Mouse (Mus musculus) right cerebral cortex, postnatal 4 days (tissue): Measurements from ENCODE around the gene Sgta.

Experiments used
- DNase-seq: peaks from one replicate; pipeline ENCODE4 v3.0.0-alpha.2; 2022

Sgta gene

GRCm38 (mm10) chr10:81018326-81018725, 41.7 kb downstream of the Sgta start:
- peak; percentile 69 for DNase-seq

DNA sequence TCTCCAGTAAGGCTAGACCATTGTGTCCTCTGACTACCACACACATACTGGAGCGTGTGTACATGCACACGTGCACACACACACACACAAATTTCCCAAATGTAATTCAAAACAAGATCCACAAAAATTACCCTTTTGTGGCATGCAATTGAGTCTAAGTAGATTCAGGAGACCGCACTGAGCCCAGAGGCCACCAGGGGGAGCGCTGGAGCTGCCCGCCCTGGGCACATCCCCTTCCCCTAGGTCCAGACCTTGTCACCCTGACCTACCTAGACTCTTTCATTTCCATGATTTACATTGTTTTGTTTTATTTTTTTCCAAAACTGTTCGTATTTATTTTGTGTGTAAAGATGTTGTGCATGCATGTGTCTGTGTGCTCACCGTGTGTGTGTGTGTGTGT, 43.3 kb downstream of the Sgta start:
- DNase-seq: peak; percentile 62

DNA sequence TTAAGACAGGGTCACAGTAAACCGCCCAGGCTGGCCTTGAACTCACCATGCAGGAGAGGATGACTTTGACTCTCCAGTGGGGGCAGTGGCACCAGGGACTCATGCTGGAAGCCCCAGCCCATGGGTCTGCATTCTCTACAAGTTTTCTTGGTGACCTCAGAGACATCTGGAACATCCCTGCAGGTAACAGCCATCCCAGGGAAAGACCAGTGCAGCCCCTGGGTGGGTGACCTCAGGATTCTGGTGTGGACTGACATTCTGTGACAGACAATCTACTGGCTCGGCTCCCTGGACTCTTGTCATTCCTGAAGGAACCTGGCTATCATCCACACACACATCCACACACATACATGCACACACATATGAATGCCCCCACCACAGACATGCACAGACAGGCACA, 44.3 kb downstream of the Sgta start:
- DNase-seq: no peak

- DNase-seq: peak; percentile 97
Measured at GRCm38 (mm10) chr10:81014393-81015384, 45.3 kb downstream of the Sgta start, which contains the start of gene Gng7. TSS of gene Gng7 (minus strand) at chr10:81014945.

DNA sequence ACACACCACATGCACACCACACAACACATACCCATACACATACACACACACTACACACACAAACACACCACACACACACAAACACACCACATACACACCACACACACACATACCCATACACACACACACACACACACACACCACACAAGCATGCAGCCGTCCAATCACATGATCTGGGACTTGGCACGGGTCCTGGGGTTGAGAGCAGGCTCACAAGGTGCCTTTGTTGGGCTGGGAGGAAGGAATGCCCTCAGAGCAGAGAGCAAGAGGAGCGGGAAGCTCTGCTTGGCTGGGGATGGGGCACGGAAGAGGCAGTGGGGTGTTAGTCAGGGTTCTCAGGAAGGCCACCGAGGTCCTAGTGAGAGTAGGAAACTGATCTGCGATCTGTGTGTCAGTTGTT, 49.1 kb downstream of the Sgta start:
- peak; percentile 55 for DNase-seq

GRCm38 (mm10) chr10:81007240-81007639, 52.7 kb downstream of the Sgta start:
- no peak for DNase-seq

GRCm38 (mm10) chr10:81006005-81006677, 53.8 kb downstream of the Sgta start:
- DNase-seq: no peak

- DNase-seq: peak; percentile 33
Measured at GRCm38 (mm10) chr10:81001161-81001560, 58.8 kb downstream of the Sgta start.

GRCm38 (mm10) chr10:81000197-81001062, 59.6 kb downstream of the Sgta start:
- no peak for DNase-seq

DNA sequence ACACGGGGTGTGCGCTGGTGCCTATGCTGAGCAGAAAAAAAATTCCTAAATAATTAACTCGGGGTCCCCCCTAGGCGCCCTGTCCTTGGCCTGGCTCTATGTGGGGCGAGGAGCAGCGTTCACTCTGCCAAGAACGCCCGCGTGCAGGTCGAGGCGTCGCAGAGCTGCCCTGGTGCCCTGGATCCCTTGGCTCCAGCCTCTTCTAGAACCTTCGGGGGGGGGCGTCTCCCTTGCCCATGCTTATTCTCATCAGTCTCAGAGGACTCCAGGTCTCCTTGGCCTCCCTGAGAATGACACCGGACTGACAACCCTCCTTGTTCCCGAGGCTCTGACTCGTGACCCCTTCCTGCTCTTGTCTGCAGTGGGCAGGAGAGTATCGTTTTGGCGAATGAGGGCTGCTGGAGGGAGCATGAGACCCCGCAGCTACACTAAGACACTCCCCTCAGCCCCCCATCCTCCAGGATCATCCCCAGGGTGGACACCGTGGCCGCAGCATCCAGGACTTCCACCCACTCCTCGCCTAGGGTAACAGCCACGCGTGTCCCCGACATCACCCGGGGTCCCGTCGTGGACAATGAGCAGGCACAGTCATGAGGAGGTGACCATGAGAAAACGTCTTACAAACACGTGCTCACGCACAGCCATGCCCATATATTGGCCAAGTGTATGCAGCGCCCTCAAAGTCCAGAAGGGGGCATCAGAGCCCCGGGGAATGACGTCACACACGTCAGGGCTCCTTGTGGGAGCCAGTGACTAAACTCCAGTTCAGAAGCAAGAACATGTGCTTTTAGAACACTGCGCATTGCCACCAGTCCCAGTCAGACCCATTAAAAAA, 60.4 kb downstream of the Sgta start:
- peak; percentile 83 for DNase-seq

- peak; percentile 65 for DNase-seq
Measured at GRCm38 (mm10) chr10:80998778-80999177, 61.2 kb downstream of the Sgta start.

DNA sequence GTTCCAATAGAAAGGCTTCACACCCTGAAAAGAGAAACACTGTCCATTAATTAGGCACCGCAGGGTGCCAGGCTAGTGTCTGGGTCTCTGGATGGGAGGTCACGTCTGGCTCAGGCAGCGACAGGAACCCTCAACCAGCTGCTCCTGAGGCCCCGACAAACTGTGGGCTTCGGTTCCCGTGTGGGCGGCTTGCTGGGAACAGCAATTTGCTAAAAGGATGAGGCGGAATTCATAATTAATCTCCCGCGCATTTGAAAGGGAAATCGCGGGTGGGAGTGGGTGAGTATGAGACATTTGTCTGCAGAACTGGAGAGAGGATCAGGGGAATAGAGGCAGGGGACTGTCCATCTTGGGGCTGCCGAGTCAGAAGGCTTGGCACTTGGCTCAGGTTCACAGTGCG, 62.0 kb downstream of the Sgta start:
- no peak for DNase-seq

GRCm38 (mm10) chr10:80997332-80997731, 62.6 kb downstream of the Sgta start:
- DNase-seq: no peak

DNA sequence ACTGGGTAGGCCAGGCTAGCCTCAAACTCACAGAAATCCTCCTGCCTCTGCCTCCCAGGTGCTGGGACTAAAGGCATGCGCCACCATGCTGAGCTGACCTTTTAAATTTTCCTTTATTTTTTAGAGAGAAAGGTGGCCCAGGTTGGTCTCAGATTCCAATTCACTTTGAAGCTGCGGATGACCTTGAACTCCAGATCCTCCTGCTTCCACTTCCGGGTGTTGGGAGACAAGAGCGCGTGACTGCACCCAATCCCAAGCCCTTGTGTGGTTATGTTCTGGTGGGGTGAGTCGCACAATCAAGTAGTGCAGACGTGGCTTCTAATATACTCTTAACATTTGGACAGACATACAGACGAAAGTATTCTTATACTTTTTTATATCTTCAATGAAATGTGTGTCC, 63.5 kb downstream of the Sgta start:
- DNase-seq: no peak

- DNase-seq: peak; percentile 89
Measured at GRCm38 (mm10) chr10:80995091-80995632, 64.8 kb downstream of the Sgta start.

GRCm38 (mm10) chr10:80994621-80995020, 65.4 kb downstream of the Sgta start:
- no peak for DNase-seq
